Mouse (Mus musculus): Measurements from ENCODE around the gene Kazald1. TPM values are rescaled to one million over a fixed set of nuclear protein-coding genes. Genes with fewer than 3 reads are reported as not detected.

Gene Kazald1
- total and polyA plus RNA-seq, 3 experiments = 0.27 to 1.2 (median 0.44) TPM

DNA sequence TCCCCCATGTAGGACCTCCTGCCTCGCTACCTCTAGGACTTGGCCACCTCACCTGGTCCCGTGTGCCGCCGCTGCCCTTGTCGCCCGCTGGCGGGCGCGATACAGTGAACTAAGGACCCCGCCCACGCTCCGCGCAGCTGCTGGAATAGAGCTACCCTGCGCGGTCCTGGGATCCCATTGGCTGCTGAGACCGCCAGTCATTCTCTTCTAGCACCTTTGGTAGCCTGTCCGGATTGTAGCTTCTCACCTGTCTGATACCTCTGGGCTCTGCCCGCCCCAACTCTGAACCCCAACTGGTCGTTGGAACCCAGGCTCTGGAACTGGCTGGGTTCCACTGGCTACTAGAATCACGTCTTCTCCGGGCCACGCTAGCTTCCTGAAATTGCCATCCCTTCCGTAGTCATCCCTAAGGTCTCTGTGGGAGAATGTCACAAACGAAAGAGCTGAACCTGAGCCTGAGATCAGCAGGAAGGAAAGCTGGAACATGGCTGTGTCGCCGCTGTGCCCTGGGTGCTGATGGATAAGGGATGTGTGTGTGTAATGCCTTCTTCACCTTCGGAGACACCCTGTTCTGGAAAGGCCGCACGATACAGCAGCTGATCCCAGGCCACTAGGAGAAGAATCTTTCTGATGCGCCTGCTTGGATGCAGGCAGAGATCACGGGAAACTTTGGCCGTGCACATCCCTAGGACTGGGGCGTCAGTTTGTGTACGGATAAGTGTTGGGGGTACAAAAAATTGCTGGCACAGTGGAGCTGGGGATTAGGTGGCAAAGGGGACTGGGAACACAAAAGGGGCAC is 28.3 kb upstream of the Kazald1 start:
- Histone ChIP-seq H3K4me2 (ENCODE audit: insufficient read depth, low read depth, poor library complexity, severe bottlenecking) (peak overlapping the region; percentile 67), H3K9ac (ENCODE audit: insufficient read depth, low read depth) (peak overlapping the region; percentile 50; the same call in 1 of the 2 replicates), H3K4me3 (replicated peaks in 1 of 3; ENCODE audit: low read depth in 2 of 3, low read length in 2 of 3, poor library complexity in 1 of 3) (peak overlapping the region; percentile 65 to 93 (median 70)), H3K9me3 (replicated peaks; ENCODE audit: low read length) (no peaks in the 10 kb centered on the region), H3K4me1 (ENCODE audit: control insufficient read depth in 1 of 2, insufficient read depth in 2 of 2) (peaks cover 4 to 29% of the 10 kb centered on the region in 2 experiments; a peak in 3 of 4 replicates), H3K79me2 (replicated peaks; ENCODE audit: control insufficient read depth, extremely low read depth, insufficient read depth, poor library complexity, severe bottlenecking) (no peaks in the 10 kb centered on the region), H3K36me3 (replicated peaks in 1 of 2; ENCODE audit: control insufficient read depth in 1 of 2, insufficient read depth in 1 of 2, low read length in 1 of 2) (peaks cover 3 to 22% of the 10 kb centered on the region in 2 experiments), H3K27ac (ENCODE audit: insufficient read depth, low read depth) (no peak overlapping the region), H3K27me3 (replicated peaks) (peaks cover 54% of the 10 kb centered on the region)
- peak; percentile 55 for DNase-seq (ENCODE audit: extremely low read depth)
- dilution Hi-C loops (cut with MboI; ENCODE audit: extremely low pct_ligation_motif_present, extremely low pct_unique_long_range_greater_than_20kb, low sequenced_read_pairs) (no loop called here), in situ Hi-C loops (cut with MboI; ENCODE audit: low pct_ligation_motif_present, low pct_unique_long_range_greater_than_20kb, low sequenced_read_pairs) (loop anchor here (25.0 kb wide), 1 partner anchor 459 kb away; no protein-coding TSS in a partner anchor)
- TF ChIP-seq CHD2 (IDR thresholded peaks at IDR 0.05; ENCODE audit: low read length) (0 out of 2 replicates have a peak, but pooled peaks have one; percentile 23), NRF1 (IDR thresholded peaks at IDR 0.05; ENCODE audit: low read depth, low read length) (peak; percentile 63), ELF1 (IDR thresholded peaks at IDR 0.05; ENCODE audit: low read depth, low read length) (peak; percentile 22; the same call in 1 of the 2 replicates), TCF12 (IDR thresholded peaks at IDR 0.05; ENCODE audit: low read depth, low read length) (no peak), RAD21 (IDR thresholded peaks at IDR 0.05; ENCODE audit: low read depth, low read length) (no peak), CTCF (conservative IDR thresholded peaks at IDR 0.05 in 1 of 2, IDR thresholded peaks at IDR 0.05 in 1 of 2; ENCODE audit: low read depth in 2 of 2, low read length in 2 of 2) (peak in 1 of 2 experiments; percentile 15; a peak in 1 of 4 replicates)

DNA sequence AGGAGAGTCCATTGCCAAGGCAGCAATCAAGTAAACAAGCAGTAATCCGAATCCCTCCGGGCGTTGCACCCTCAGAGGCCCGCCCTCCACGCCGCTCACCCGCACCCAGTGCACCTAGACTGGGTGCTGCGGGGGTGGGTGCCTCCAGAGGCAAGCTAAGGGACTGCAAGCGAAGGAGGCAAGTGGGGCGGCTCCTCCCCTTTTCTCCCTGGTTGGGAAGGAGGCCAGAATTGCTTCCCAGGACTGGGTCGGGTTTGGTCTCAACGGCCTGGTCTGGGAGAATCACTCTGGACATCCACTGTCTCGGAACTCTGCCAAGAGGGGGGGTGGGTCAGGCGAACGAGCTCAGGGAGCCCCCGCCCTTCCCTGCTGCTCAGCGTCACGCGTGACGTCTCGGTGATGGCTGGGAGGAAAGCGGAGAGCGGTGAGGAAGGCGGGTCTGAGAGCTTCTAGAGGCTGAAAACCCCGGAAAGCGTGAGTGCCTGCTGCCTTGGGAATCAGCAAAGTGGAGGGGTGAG is 27.6 kb upstream of the Kazald1 start, which contains the start of gene Sfxn3:
Gene Sfxn3 (plus strand): TSS at position 87 of the 518 bp plus-strand sequence.
- Histone ChIP-seq H3K79me2 (replicated peaks; ENCODE audit: control insufficient read depth, extremely low read depth, insufficient read depth, poor library complexity, severe bottlenecking) (no peaks in the 10 kb centered on the region), H3K4me3 (replicated peaks in 1 of 3; ENCODE audit: low read depth in 2 of 3, low read length in 2 of 3, poor library complexity in 1 of 3) (peak within 1 kb of the TSS; percentile 65 to 93 (median 70)), H3K36me3 (replicated peaks in 1 of 2; ENCODE audit: control insufficient read depth in 1 of 2, insufficient read depth in 1 of 2, low read length in 1 of 2) (peaks cover 5 to 30% of the 10 kb centered on the region in 2 experiments), H3K9me3 (replicated peaks; ENCODE audit: low read length) (no peaks in the 10 kb centered on the region), H3K9ac (ENCODE audit: insufficient read depth, low read depth) (peak within 1 kb of the TSS; percentile 50), H3K4me2 (ENCODE audit: insufficient read depth, low read depth, poor library complexity, severe bottlenecking) (peak within 1 kb of the TSS; percentile 67), H3K4me1 (ENCODE audit: control insufficient read depth in 1 of 2, insufficient read depth in 2 of 2) (peaks cover 4 to 26% of the 10 kb centered on the region in 2 experiments; a peak in 3 of 4 replicates), H3K27ac (ENCODE audit: insufficient read depth, low read depth) (no peak within 1 kb of the TSS), H3K27me3 (replicated peaks) (peaks cover 47% of the 10 kb centered on the region)
- in situ Hi-C loops (cut with MboI; ENCODE audit: low pct_ligation_motif_present, low pct_unique_long_range_greater_than_20kb, low sequenced_read_pairs) (loop anchor here (25.0 kb wide), 1 partner anchor 460 kb away; no protein-coding TSS in a partner anchor), dilution Hi-C loops (cut with MboI; ENCODE audit: extremely low pct_ligation_motif_present, extremely low pct_unique_long_range_greater_than_20kb, low sequenced_read_pairs) (no loop called here)
- peak; percentile 66 for DNase-seq (ENCODE audit: extremely low read depth)
- TF ChIP-seq POLR2AphosphoS2 (IDR thresholded peaks at IDR 0.05; ENCODE audit: low read depth, low read length) (no peak), MAFK (IDR thresholded peaks at IDR 0.05; ENCODE audit: insufficient replicate concordance, low read length) (no peak), ELF1 (IDR thresholded peaks at IDR 0.05; ENCODE audit: low read depth, low read length) (peak; percentile 46), USF1 (IDR thresholded peaks at IDR 0.05; ENCODE audit: low read depth, low read length) (no peak), MAZ (IDR thresholded peaks at IDR 0.05; ENCODE audit: low read depth, low read length) (peak; percentile 55; the same call in 1 of the 2 replicates), ZKSCAN1 (IDR thresholded peaks at IDR 0.05; ENCODE audit: borderline replicate concordance, low read depth, low read length) (no peak), JUND (conservative IDR thresholded peaks at IDR 0.05; ENCODE audit: low read depth, low read length) (no peak), BHLHE40 (IDR thresholded peaks at IDR 0.05; ENCODE audit: low read depth, low read length) (no peak), E2F4 (IDR thresholded peaks at IDR 0.05; ENCODE audit: insufficient replicate concordance, low read depth, low read length) (no peak), KAT2A (IDR thresholded peaks at IDR 0.05; ENCODE audit: insufficient replicate concordance, low read length) (no peak), USF2 (conservative IDR thresholded peaks at IDR 0.05; ENCODE audit: low read depth, low read length) (no peak), CHD2 (IDR thresholded peaks at IDR 0.05; ENCODE audit: low read length) (no peak), ZC3H11A (IDR thresholded peaks at IDR 0.05; ENCODE audit: low read depth, low read length) (no peak), RCOR1 (conservative IDR thresholded peaks at IDR 0.05; ENCODE audit: low read depth, low read length) (no peak), MYC (IDR thresholded peaks at IDR 0.05; ENCODE audit: low read depth, low read length) (no peak), GABPA (IDR thresholded peaks at IDR 0.05; ENCODE audit: insufficient replicate concordance, low read depth, low read length) (no peak), PAX5 (IDR thresholded peaks at IDR 0.05; ENCODE audit: low read length) (no peak), TCF12 (IDR thresholded peaks at IDR 0.05; ENCODE audit: low read depth, low read length) (no peak), ZNF384 (IDR thresholded peaks at IDR 0.05; ENCODE audit: low read depth, low read length) (no peak), HCFC1 (IDR thresholded peaks at IDR 0.05; ENCODE audit: low read depth, low read length) (peak; percentile 26; the same call in 1 of the 2 replicates), JUN (IDR thresholded peaks at IDR 0.05; ENCODE audit: insufficient read depth, low read depth, low read length) (no peak), CTCF (conservative IDR thresholded peaks at IDR 0.05 in 1 of 2, IDR thresholded peaks at IDR 0.05 in 1 of 2; ENCODE audit: low read depth in 2 of 2, low read length in 2 of 2) (peak; percentile 7 to 59; a peak in 2 of 4 replicates), NRF1 (IDR thresholded peaks at IDR 0.05; ENCODE audit: low read depth, low read length) (no peak), NELFE (IDR thresholded peaks at IDR 0.05; ENCODE audit: low read depth, low read length) (no peak), IRF4 (IDR thresholded peaks at IDR 0.05; ENCODE audit: low read depth, low read length) (no peak), POLR2A (IDR thresholded peaks at IDR 0.05; ENCODE audit: low read depth, low read length) (peak; percentile 54), TBP (conservative IDR thresholded peaks at IDR 0.05; ENCODE audit: low read depth, low read length) (no peak), ZMIZ1 (IDR thresholded peaks at IDR 0.05; ENCODE audit: low read depth, low read length) (no peak)

Data from CH12.LX (cell line).